ENCODE assay signal across 7 mouse cellular contexts in genomic region chr15:99457606-99458401, GRCm38 (mm10). TPM values are rescaled to one million over a fixed set of nuclear protein-coding genes. Genes with fewer than 3 reads are reported as not detected.
A peak's percentile ranks its signal among the peaks of the same experiment; 100 is the strongest.
DNase-seq lines count a peak whose midpoint lies in the region; ATAC-seq and TF ChIP-seq lines count a peak whose summit lies in the region.

Gene Nckap5l (minus strand): TSS chr15:99457748.

- no peaks in the 10 kb centered on the region for H3K27me3 ChIP-seq in limb, embryonic 12.5 days
- no peaks in the 10 kb centered on the region for H3K27me3 ChIP-seq in midbrain, embryonic 15.5 days (replicated peaks)
- no peaks in the 10 kb centered on the region for H3K27me3 ChIP-seq in spleen, adult 2 months (ENCODE audit: control insufficient read depth, insufficient read depth, low read length)

- H3K9ac ChIP-seq in limb, embryonic 12.5 days (replicated peaks): peak within 1 kb of the TSS; percentile 78
- H3K9ac ChIP-seq in midbrain, embryonic 15.5 days: peak within 1 kb of the TSS; percentile 82

- 2% methylated on average over 45 of the region's 45 CpGs for WGBS in limb, embryonic 12.5 days
- WGBS in midbrain, embryonic 15.5 days: under 1% methylated on average over 44 of the region's 45 CpGs
- under 1% methylated on average over 45 of the region's 45 CpGs for WGBS in spleen, adult 2 months

- TF ChIP-seq POLR2A in spleen, adult 2 months (IDR thresholded peaks at IDR 0.05; ENCODE audit: low read depth, low read length): no peak

- H3K9me3 ChIP-seq in limb, embryonic 12.5 days: no peaks in the 10 kb centered on the region
- no peaks in the 10 kb centered on the region for H3K9me3 ChIP-seq in midbrain, embryonic 15.5 days

- DNase-seq in adrenal gland, postnatal 10 days: peak; percentile 97
- peak; percentile 98 for DNase-seq in embryo, embryonic 9.5 days (ENCODE audit: extremely low spot score)
- peak; percentile 88 for DNase-seq in kidney, adult 11 months
- peak; percentile 72 to 84 for DNase-seq in spleen, adult 2 months (ENCODE audit: low read depth in 1 of 2, low spot score in 2 of 2)

- peak within 1 kb of the TSS; percentile 76 for H3K4me2 ChIP-seq in limb, embryonic 12.5 days
- peak within 1 kb of the TSS; percentile 89 for H3K4me2 ChIP-seq in midbrain, embryonic 15.5 days

- peak within 1 kb of the TSS; percentile 84 for H3K4me3 ChIP-seq in limb, embryonic 12.5 days (replicated peaks)
- peak within 1 kb of the TSS; percentile 78 for H3K4me3 ChIP-seq in midbrain, embryonic 15.5 days
- peak within 1 kb of the TSS; percentile 73 for H3K4me3 ChIP-seq in spleen, adult 2 months (ENCODE audit: extremely low read depth, insufficient read depth, insufficient read length)

- no peak for TF ChIP-seq CTCF in spleen, adult 2 months (IDR thresholded peaks at IDR 0.05; ENCODE audit: extremely low read depth, insufficient read depth, insufficient read length, insufficient replicate concordance)

- peak; percentile 92 for ATAC-seq in granulocyte monocyte progenitor cell, adult 5-6 weeks (replicated peaks; ENCODE audit: poor library complexity, severe bottlenecking)
- ATAC-seq in limb, embryonic 12.5 days (ENCODE audit: insufficient number of reproducible peaks, insufficient read depth, low FRiP score, low TSS enrichment, low read depth): peak; percentile 92
- ATAC-seq in midbrain, embryonic 15.5 days (replicated peaks): peak; percentile 94

- H3K27ac ChIP-seq in limb, embryonic 12.5 days: peak within 1 kb of the TSS; percentile 93
- H3K27ac ChIP-seq in midbrain, embryonic 15.5 days: peak within 1 kb of the TSS; percentile 85
- H3K27ac ChIP-seq in spleen, adult 2 months (ENCODE audit: insufficient read depth, low read length): peak within 1 kb of the TSS; percentile 71

- peaks cover 38% of the 10 kb centered on the region for H3K4me1 ChIP-seq in limb, embryonic 12.5 days (replicated peaks)
- peaks cover 34% of the 10 kb centered on the region for H3K4me1 ChIP-seq in midbrain, embryonic 15.5 days
- H3K4me1 ChIP-seq in spleen, adult 2 months (ENCODE audit: control insufficient read depth, insufficient read depth, insufficient read length): peaks cover 4% of the 10 kb centered on the region; the same call in 1 of the 2 replicates

- H3K36me3 ChIP-seq in limb, embryonic 12.5 days: peaks cover 32% of the 10 kb centered on the region
- H3K36me3 ChIP-seq in midbrain, embryonic 15.5 days (replicated peaks): no peaks in the 10 kb centered on the region
- no peaks in the 10 kb centered on the region for H3K36me3 ChIP-seq in spleen, adult 2 months (ENCODE audit: control insufficient read depth, insufficient read depth, low read length)

RNA-seq across cellular contexts. Expression of gene Nckap5l, which starts in this region (rescaled TPM):
- 10 to 100 TPM; 19.8 to 34.0 TPM for total RNA-seq in adrenal gland, postnatal 10 days (2021)
- 5.0 and 13.4 TPM in 2 replicates for total RNA-seq in granulocyte monocyte progenitor cell, adult 5-6 weeks (2014; fragmentation: Nextera tagmentation)
- total RNA-seq in granulocyte monocyte progenitor cell, adult 5-6 weeks (2017): 0.26 and 7.5 TPM in 2 replicates
- polyA plus RNA-seq in limb, embryonic 12.5 days (2016; fragmentation: Nextera tagmentation; extraction: Ambion mirVana): 13.6 and 14.6 TPM in 2 replicates
- polyA plus RNA-seq in midbrain, embryonic 15.5 days (2015; fragmentation: Nextera tagmentation; extraction: Ambion mirVana): 13.4 and 15.6 TPM in 2 replicates
- 10.9 and 11.5 TPM in 2 replicates for polyA plus RNA-seq in spleen, adult 2 months (2012; rRNA removed)

Comparison
In these comparisons a context has a peak if more than half of its experiments do, and no peak if none do; other contexts are left out.
1. Peak in every context shown above with its lines: DNase-seq, ATAC-seq, H3K4me3 ChIP-seq and H3K27ac ChIP-seq.